Mouse (Mus musculus) ovary, adult 18-20 months (tissue): ENCODE data around the gene Kcnk4.

Source experiments
- DNase-seq: peaks from one replicate; pipeline ENCODE4 v3.0.0; 2022; ENCODE audit warnings: low spot score, mixed read lengths

The Kcnk4 gene

DNA sequence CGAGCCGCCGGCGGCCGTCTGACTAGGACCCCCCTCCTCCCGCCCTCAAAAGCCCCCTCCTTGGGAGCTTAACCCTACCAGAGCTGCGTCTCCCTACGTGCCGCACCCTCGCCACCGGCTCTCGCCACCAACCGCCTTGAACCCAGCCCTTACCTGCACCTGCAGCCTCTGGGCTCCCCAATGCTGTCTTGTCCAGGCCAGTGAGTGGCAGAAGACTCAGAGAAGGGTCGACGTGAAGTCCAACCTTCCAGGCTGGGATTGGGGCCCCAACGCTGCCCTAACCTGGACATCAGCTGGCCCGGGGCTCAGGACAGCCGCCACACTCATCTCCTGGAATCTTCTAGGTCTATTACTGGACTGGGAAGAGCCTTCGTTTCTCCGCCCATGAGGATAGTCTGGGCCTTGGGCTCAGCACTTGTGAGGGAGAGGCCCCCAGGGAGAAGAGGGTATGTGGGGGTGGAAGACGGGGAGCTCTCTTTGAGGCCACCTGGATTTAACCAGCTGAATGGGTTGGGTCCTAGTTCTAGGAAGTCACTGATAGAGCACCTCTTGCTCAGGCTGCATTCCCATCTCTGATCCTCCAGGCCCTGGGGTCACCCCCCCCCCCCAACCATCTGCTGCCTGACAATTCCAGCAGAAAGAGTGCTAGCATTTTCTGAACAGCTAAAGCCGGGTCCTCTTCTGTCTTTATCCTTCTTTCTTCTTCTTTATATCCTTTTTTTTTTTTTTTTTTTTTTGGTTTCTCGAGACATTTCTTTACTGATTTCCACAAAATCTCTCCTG is at the start of gene Kcnk4:
Gene Kcnk4 (minus strand): TSS at position 321 of the 783 bp plus-strand sequence.
- DNase-seq = no peak

DNA sequence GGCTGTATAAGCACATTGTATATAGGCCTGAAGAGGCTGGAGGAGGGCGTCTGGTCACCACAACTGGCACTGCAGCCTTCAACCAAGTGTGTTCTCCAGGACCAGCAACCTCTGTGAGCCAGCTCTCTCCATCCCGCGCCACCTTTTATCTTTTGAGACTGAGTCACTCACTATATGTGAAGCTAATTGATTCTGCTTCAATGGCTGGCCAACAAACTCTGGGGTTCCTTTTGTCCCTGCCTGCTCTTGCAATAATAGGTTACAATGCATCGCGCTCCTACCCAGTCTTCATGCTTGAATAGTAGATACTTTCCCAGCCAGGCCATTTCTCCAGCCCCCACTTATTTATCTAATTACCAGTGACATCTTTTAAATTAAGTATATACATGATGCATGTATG is 49.3 kb upstream of the Kcnk4 start:
- DNase-seq = no peak

DNA sequence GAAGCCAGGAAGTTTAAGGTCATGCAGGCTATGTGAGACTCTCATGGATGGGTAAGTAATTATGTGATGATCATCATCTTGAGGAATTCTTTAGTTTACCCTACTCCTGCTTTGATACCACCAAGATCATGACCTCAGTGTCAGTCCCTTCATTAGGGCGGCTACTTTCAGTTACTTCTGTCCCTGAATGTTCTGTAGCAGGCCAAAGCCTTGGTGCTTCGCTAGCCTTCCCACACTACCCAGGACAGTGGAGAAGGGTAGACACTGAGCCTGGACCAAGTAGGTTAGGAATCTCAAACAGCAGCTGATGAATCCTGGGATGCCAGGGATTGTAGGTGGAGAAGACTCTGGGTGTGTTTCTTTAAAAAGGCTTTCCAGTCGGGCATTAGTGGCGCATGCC is 47.1 kb upstream of the Kcnk4 start:
- no peak for DNase-seq

DNA sequence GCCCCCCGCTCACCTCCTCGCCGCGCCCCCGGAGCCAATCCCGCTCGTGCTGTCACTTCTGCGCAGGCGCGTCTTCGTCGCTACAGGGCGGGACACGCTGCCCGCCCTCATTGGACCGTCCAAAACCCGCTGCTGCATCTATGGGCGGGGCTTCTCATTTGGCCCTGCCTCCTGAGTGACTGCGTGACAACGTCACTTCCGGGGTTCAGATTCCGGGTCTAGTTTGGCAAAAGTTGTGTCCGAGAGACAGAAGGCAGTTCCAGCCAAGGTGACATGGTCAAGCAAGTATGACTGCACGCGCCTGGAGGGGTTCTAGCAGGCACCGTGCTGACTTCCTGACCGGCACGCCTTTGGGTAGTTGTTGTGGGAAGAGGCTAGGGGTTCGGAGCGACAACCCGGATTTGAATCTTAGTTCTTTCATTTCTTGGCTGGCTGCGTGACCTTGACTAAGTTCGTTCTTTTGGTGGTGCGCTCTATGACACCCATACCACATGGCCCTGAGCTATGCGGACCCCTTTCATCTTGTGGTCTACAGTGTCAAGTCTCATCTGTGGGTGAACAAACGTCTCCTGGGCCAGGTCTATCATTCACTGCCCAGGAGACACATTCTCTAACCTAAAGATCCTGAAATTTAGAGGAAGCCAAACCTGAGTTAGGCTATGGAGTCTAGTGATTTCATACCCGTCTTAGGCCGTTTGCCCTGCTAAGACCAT is 46.2 kb upstream of the Kcnk4 start, which contains the start of gene Fkbp2:
Gene Fkbp2 (minus strand): TSS at position 121 of the 713 bp plus-strand sequence.
- DNase-seq = peak; percentile 98

DNA sequence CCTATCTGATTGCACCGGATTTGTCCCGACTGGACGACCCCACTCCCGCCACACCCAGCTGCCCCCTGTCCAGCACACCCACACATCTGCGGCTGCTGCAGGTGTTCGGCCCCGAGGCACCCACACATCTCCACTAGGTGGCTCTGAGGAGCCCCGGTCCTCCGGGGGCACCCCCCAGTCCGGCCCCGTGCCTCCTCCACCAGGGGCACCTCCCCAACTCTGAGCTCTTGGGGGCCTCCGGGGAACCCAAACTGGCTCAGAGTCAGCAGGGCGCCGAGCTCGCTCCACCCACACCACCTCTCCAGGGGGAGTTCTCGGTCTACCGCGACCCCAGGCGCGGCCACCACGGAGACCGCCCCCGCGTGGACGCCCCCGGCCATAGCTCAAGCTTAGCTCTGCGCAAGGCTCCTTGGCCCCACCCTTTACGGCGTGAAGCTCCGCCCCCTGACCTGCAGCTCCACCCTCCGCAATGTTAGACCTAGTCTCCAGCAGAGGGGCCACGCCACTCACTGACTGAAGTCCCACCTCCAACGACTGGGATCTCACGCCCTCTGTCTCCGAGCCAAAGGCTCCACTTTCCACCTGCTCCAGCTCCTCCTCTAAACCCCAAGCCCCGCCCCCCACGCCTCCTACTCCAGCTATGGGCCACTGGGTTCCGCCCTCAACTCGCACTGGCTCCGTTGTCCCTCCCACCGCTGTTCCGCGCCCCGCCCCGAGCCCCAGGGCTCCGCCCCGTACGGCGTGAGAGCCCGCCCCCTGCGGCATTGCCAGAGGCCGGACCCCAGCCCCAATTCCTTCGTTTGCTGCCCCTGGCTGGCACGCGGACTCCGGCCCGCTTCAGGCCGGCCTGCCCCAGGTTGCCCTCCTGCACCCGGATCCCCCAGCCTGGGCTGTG is 45.4 kb upstream of the Kcnk4 start:
- DNase-seq = peak; percentile 99

DNA sequence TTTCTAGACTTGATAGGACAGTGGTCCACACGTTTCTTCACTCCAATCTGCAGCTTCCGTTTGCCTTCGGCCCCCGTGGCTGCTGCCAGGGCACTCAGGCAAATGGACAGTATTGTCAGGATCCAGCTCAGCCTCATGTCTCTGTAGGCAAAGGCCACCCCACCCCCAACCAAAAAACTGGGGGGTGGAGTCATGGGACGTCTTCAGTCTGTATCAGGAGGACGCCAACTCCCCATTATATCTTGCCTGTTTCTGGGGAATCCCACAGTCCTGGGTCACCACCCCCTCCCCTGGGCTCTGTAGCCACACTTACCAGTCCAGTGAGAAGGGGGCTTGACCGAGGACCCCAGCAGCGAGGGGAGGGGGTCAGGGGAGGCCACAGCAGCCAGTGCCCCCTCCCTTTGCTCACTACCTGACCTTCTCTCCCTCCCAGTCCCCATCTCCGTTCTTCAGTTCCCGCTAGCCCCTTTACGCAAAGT is 44.7 kb upstream of the Kcnk4 start:
- no peak for DNase-seq

DNA sequence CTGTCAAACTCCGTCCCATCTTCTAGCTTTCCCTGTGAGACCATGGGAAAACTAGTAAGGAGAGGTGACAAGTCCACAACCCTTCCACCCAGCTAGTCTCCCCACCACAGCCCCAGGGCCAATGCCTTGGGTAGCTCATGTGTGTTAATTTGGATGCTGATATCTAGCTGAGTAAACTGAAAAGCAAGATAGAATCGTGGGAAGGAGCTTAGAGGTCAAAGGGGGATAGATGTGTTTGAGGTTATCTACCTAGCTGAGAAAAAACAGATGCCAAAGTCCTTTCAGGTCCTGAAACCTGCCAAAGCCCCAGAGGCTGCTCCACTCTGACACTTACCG is 44.3 kb upstream of the Kcnk4 start:
- DNase-seq = no peak

DNA sequence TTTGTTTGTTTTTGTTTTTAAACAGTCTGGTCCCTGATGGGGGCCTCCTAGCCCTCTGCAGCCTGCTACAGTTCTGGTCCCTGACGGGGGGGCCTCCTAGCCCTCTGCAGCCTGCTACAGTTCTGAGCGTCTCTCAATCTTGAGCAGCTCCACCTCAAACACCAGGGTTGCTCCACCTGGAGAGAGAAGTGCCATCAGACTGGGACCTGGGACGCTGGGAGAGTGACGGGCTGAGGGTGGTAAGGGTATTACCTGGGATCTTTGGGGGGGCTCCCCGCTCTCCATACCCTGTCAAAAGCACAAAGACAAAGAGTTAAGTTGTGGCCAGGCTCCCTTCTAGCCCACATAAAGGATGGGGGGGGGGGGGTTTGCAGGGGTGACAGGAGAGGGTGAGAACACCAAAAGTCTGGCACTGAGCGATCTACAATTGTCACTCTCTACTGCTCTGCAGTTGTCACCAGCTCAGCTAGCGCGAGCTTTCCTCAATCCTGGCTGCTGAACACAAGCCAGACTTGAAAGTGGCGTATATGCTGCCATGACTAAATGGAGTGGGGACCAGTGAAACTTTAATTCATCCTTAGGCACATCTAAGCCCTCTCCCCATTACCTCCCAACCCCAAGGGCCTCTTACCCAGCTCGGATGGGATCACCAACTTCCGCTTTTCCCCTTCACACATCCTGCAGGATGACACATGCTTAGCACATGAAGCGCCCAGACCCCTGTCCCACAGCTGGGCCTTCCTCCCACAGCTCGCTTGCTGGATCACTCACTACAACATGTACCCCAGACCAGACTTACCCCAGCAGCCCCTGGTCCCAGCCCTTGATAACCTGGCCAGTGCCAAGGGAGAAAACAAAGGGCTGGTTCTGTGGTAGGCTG is 43.7 kb upstream of the Kcnk4 start:
- no peak for DNase-seq

DNA sequence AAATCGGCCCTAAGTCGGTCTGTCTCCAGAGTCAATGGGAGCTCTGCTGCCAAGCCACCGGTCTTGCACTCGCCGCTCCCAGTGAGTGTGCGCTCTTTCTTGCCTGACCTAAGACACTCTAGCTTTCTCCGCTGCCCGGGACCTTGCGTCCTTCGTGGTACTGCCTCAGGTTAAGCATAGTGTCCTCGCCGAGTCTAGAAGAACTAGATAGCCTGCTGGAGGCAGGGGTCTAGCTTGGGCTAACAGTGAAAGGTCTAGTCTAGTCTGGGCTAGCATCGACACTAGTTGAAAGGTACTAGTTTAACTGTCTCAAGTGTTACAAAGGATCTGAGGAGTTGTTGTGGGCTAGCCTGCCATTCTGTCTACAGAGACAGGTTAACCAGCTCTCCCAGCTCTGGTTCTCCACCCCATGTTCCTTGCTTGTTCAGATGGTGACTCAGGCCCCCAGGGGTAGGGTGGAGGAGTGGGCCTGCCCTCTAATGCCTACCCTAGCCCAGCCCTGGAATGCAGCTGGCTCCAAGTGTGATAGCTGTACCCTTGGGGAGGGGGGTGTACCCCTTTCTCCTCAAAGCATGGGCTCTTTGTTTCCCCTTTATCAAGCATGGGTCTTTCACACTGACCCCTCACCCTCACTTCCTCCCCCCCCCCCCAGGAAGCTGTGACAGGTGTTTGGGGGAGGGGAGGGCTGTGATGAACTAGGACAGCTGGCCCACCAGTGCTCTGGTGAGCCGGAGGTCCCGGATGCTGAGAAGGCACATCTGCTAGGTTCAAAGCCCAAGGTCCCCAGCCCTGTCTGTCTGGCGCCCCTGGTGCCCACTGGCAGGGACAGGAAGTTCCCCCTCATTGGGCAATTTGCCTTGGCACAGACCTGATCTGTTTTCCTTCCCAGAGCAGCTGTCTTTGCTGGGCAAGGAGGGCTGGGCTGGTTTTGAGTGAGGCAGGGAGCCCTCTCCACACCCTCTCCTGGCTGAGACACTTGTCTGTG is 41.5 kb upstream of the Kcnk4 start, which contains the start of gene Plcb3:
Gene Plcb3 (minus strand): TSS at position 934 of the 985 bp plus-strand sequence.
- DNase-seq = peak; percentile 73

DNA sequence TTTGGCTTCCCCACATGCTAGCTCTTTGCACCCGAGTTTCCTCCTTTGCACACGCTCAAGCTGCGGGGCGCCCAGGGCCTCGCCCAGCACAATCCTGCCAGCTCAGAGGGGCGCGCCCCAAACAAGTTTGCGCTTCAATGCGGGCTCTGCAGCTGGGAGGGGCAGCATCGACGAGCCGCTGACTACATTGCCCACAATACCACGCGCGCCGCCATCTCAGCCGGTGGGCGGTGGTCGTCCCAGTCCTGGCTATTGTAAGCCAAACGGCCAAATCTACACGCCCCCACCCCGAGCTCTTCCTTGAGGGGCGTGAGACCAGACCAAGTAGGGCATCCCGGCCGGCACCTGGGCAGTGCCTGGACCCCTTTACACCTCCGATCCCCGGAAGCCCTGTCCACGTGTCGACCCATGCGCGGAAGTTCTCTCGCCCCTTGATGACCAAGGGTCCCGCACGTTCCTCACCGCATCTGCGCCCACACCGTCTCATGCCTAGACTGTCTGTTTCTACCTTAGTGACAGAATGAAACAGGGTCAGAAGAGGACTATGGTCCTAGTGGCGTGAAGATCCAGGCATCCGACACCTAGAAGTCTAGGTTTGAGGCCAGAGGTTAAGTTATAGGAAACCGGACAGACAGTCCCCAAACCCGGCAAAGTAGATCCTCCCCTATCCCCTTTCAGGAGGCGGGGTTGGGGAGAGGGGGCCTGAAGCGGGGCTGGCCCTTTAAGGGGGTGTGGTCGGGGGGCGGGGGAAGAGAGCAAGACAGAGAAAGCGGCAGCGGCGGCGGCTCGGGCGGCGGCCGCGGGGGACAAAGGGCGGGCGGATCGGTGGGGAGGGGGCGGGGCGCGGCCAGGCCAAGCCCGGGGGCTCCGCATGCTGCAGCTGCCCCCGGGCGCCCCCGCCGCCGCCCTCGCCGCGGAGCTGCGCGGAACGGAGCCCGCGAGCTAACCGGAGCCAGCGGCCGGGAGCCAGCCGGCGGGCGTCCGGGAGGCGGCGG is 40.2 kb upstream of the Kcnk4 start, which contains the start of gene Ppp1r14b:
Gene Ppp1r14b (plus strand): TSS at position 758 of the 995 bp plus-strand sequence.
- DNase-seq = peak; percentile 76

DNA sequence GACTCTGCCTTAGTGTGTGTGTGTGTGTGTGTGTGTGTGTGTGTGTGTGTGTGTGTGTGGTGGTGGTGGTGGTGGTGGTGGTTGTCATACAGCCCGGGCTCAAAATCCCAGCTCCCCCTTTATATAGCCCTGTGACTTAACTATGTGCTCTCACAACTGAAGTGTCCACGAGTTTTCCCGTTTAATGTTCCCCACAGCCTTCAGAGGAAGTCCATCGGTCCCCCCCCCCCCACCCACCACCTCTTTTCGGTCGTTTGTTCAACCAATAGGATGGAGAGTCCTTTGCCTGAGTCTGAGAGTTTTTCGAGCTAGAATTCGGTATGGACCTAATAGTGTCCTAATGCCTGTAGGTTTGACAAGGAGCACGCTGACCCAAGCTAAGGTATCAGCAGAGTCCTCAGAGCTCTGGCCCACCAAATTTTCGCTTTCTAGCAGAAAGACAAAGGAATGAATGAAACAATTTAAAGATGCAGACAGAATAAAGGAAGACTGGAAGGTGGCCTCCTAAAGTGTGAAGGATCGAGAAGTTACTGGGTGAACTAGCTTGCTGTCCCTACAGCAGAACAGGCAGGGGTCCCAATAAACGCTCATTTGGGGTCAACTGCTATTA is 39.4 kb upstream of the Kcnk4 start:
- DNase-seq = no peak

DNA sequence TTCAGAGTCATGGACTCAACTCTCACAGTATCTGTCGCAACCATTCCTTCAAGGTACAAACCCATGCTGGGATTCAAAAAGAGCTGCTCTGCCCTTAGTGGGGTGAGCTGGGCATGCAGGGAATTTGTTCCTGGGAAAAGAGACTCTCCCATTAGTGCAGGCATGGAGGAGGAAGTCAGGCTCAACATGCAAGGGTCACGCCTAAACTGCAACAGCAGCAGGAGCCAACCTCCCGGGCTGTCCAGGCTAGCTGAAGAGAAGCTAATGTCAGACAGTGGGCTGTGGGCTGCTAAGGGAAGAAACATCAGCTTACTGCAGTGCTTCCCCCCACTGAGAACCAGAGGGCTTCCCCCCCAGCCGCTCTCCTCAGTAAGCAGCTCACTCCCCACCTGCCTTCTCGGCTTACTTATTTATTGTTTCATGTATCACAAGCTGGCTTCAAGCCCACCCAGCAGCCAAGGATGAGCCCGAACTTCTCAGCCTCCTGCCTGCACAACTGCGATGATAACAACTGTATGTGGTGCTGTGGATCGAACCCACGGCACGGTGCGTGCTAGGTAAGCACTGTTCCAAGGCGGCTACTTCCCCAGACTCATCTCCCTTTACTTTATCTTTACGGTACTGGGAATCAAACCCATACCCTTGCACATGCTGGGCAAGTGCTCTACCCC is 38.1 kb upstream of the Kcnk4 start:
- no peak for DNase-seq

DNA sequence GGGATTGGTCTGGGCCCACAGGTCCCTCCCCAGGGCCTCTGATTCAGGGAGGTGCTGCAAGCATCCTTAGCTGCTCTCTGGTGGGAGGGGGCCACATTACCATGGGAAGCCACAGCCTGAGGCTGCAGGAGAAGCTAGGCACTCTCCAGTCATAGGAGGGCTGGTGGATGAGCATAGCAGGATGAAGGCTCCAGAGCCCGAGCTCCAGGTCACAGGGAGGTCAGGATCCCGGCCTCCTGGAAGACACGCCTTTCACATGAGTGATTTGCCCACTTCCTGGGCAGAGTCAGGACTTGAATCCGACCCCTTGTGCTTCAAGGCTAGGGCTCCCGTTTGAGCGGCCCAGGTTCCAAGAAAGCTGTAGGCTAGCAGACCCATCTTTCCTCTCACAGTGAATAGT is 37.3 kb upstream of the Kcnk4 start:
- DNase-seq = no peak

DNA sequence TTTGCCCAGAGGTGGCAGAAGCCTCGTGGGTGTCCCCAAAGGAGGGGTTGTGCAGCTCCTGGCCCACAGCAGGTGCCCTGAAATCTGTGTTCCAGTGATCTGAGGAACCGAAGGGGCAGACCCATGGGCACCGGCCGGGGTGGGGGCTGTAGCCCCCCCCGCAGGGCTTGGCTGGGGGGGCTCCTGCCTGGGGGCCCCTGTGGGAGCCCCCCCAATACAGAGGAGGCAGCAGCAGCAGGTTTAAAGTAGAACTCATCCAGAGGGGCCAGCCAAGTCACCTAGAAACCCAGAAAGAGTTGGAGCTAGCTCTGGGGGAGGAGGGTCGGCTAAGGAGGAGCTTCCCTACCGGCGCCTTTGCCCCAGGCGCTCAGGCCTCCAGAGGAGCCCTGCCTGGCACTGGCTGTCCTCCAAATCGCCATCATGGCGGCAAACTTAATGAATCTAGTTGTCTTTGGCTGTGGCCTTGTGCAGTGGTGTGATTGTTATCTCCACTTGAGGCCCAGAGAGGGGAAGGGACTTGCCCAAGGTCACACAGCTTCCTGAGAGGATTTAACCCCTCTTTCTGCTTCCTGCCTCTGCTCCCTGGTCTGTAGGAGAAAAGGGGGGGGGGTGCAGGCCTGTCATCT is 36.3 kb upstream of the Kcnk4 start:
- peak; percentile 66 for DNase-seq

DNA sequence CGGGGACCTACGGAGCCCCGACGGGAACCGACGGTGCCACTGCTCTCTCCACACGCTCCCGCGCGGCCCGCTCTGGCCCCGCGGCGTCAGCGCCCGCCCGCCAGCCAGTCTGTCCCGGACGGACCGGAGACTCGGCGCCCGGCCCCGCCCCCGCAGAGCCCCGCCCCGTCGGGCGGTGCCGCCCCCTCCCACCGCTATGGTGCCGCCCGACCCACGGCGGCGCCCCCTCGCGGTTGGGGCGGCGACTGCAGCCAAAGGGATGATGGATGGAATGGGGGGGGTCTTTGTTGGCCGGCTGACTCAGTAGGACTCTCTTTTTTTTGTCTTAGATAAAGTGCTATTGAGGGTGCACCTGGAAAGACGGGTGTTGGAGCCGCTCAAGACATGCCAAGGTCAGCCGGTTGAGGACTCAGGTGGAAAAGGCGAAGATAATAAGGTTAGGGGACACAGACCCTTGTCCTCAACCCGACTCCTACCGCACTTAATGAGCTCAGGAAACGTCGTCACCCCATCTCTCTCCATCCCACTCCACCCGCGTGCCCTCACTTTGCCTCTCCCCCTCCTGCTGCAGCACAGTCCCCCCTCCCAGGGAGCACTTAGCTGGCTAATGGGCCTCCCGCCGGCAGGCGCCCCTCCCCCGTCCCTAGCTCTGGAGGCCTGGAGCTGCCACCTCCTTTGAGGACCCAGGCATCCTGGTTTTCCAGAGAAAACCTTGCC is 35.5 kb upstream of the Kcnk4 start:
- no peak for DNase-seq

DNA sequence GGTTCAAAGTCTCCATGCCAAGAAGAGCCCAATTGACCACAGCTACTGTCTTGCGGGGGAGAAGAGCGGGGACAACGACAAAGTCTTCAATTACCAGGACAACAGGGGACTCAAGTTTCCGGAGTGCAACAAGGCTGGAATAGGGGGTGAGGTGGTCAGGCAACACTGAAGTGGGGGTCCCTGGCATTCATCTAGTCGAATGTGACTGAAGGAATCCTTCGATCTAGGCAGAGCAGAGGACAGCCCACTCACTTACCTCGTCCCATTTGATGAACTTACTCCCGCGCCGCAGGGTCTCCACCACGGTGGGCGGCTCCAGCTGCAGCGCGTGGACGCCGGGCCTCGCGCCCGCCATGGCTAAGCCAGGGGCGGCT is 35.0 kb upstream of the Kcnk4 start:
- no peak for DNase-seq
